Mouse (Mus musculus) midbrain, embryonic 16.5 days (tissue): ENCODE data around the gene Pcolce. TPM values are rescaled to one million over a fixed set of nuclear protein-coding genes. Genes with fewer than 3 reads are reported as not detected.
"Not testable (repeated sequence)": the region's sequence is repeated elsewhere in the genome, so short reads cannot be mapped to it uniquely, and the experiment has no call there.

Experiments used
- ATAC-seq: fragments of 200-750 bp; cut with Nextera tagmentation; 2 replicates; pipeline ENCODE4 v1.8.0; 2017; ENCODE audit warnings: moderate TSS enrichment
- H3K27ac ChIP-seq: fragments of 300-500 bp; sonication (generic); 2 replicates; pipeline ENCODE4 v1.5.1; 2014; ENCODE audit warnings: mild to moderate bottlenecking, low read length, mixed read lengths
- H3K27me3 ChIP-seq: fragments of 300-500 bp; sonication (generic); 2 replicates; pipeline ENCODE4 v1.6.1; 2014; ENCODE audit warnings: low read depth, low read length, mixed read lengths; ENCODE audit not compliant: control insufficient read depth, insufficient read depth
- H3K36me3 ChIP-seq: fragments of 300-500 bp; sonication (generic); 2 replicates; pipeline ENCODE4 v1.6.1; 2014; ENCODE audit warnings: mild to moderate bottlenecking, low read length, moderate library complexity, mixed read lengths; ENCODE audit not compliant: control insufficient read depth, insufficient read depth
- H3K4me1 ChIP-seq: fragments of 300-500 bp; sonication (generic); 2 replicates; pipeline ENCODE4 v1.6.1; 2014; ENCODE audit warnings: mild to moderate bottlenecking, low read length, mixed read lengths; ENCODE audit not compliant: control insufficient read depth, insufficient read depth
- H3K4me2 ChIP-seq: fragments of 300-500 bp; sonication (generic); 2 replicates; pipeline ENCODE4 v1.6.1; 2014; ENCODE audit warnings: mild to moderate bottlenecking, low read length, mixed read lengths
- H3K4me3 ChIP-seq: fragments of 300-500 bp; sonication (generic); 2 replicates; pipeline ENCODE4 v1.5.1; 2014; ENCODE audit warnings: low read depth, mild to moderate bottlenecking, low read length, moderate library complexity, mixed read lengths
- H3K9ac ChIP-seq: fragments of 300-500 bp; sonication (generic); 2 replicates; pipeline ENCODE4 v1.6.1; 2014; ENCODE audit warnings: low read depth, low read length, mixed read lengths
- H3K9me3 ChIP-seq: fragments of 300-500 bp; sonication (generic); replicated peaks from 2 replicates; pipeline ENCODE4 v1.6.1; 2014; ENCODE audit warnings: mild to moderate bottlenecking, low read length, mixed read lengths; ENCODE audit not compliant: control insufficient read depth, poor library complexity, severe bottlenecking
- WGBS: fragments of 180-500 bp; shearing (Covaris S2); extraction: QIAGEN DNeasy Blood & Tissue Kit; methylation state at CpG from one replicate; pipeline ENCODE4 v1.1.7; 2014; 5-methylcytosine and 5-hydroxymethylcytosine counted together
- polyA plus RNA-seq: library from polyadenylated mRNA; unstranded; fragments of >200 nt; fragmentation: Nextera tagmentation; extraction: Ambion mirVana; gene quantifications from 2 replicates; pipeline ENCODE4 v1.2.1, GENCODE M21; 2015

Pcolce gene
- polyA plus RNA-seq, 1 experiment from 2014 or later = 13.3 TPM

- Histone ChIP-seq H3K36me3 (no peaks in the 10 kb centered on the region), H3K4me3 (no peak overlapping the region), H3K9me3 (no peaks in the 10 kb centered on the region), H3K4me1 (peaks cover 4% of the 10 kb centered on the region; the same call in 1 of the 2 replicates), H3K9ac (no peak overlapping the region), H3K27me3 (no peaks in the 10 kb centered on the region), H3K27ac (no peak overlapping the region), H3K4me2 (no peak overlapping the region)
- no peak for ATAC-seq
- WGBS = 87% methylated on average over 11 of the region's 11 CpGs
Measured at GRCm38 (mm10) chr5:137623937-137624530, 10.4 kb upstream of the Pcolce start.

- Histone ChIP-seq H3K9me3 (no peaks in the 10 kb centered on the region), H3K4me1 (no peaks in the 10 kb centered on the region), H3K36me3 (no peaks in the 10 kb centered on the region), H3K9ac (no peak overlapping the region), H3K27me3 (no peaks in the 10 kb centered on the region), H3K4me3 (no peak overlapping the region), H3K4me2 (no peak overlapping the region), H3K27ac (no peak overlapping the region)
- ATAC-seq = no peak
- 91% methylated on average over 7 of the region's 7 CpGs for WGBS
Measured at GRCm38 (mm10) chr5:137615347-137615746, 1.8 kb upstream of the Pcolce start.

- not testable (repeated sequence) for H3K4me1 ChIP-seq, H3K9ac ChIP-seq, H3K4me2 ChIP-seq, H3K4me3 ChIP-seq, H3K27ac ChIP-seq, ATAC-seq, H3K27me3 ChIP-seq, H3K9me3 ChIP-seq, H3K36me3 ChIP-seq
- WGBS = 93% methylated on average over 2 of the region's 2 CpGs
Measured at GRCm38 (mm10) chr5:137614921-137615320, 1.3 kb upstream of the Pcolce start.

GRCm38 (mm10) chr5:137613076-137613475, 508 bp downstream of the Pcolce start:
- no peak overlapping the region for H3K27ac ChIP-seq
- 60% methylated on average over 5 of the region's 5 CpGs for WGBS

GRCm38 (mm10) chr5:137611245-137611602, 2.4 kb downstream of the Pcolce start:
- WGBS = 26% methylated on average over 6 of the region's 6 CpGs
- no peaks in the 10 kb centered on the region for H3K36me3 ChIP-seq
- H3K27ac ChIP-seq = no peak overlapping the region
- H3K27me3 ChIP-seq = peaks cover 12% of the 10 kb centered on the region
- H3K4me3 ChIP-seq = no peak overlapping the region
- H3K9ac ChIP-seq = no peak overlapping the region
- H3K4me1 ChIP-seq = peaks cover 3% of the 10 kb centered on the region
- no peaks in the 10 kb centered on the region for H3K9me3 ChIP-seq
- no peak overlapping the region for H3K4me2 ChIP-seq
- ATAC-seq = no peak

More at GRCm38 (mm10) chr5:137613076-137613475, 508 bp downstream of the Pcolce start:
- no peak overlapping the region for H3K4me2 ChIP-seq
- no peak overlapping the region for H3K9ac ChIP-seq
- no peak for ATAC-seq
- H3K27me3 ChIP-seq = peaks cover 12% of the 10 kb centered on the region
- H3K4me1 ChIP-seq = peaks cover 3% of the 10 kb centered on the region
- H3K4me3 ChIP-seq = no peak overlapping the region
- no peaks in the 10 kb centered on the region for H3K9me3 ChIP-seq
- no peaks in the 10 kb centered on the region for H3K36me3 ChIP-seq

GRCm38 (mm10) chr5:137610548-137611244, 2.9 kb downstream of the Pcolce start:
- Histone ChIP-seq H3K4me1 (peaks cover 3% of the 10 kb centered on the region), H3K27me3 (peaks cover 12% of the 10 kb centered on the region), H3K9me3 (no peaks in the 10 kb centered on the region), H3K36me3 (no peaks in the 10 kb centered on the region), H3K27ac (no peak overlapping the region), H3K4me3 (no peak overlapping the region), H3K9ac (no peak overlapping the region), H3K4me2 (no peak overlapping the region)
- no peak for ATAC-seq
- 23% methylated on average over 11 of the region's 12 CpGs for WGBS

GRCm38 (mm10) chr5:137610056-137610455, 3.5 kb downstream of the Pcolce start:
- WGBS = 78% methylated on average over 4 of the region's 4 CpGs
- H3K4me1 ChIP-seq = peaks cover 3% of the 10 kb centered on the region

GRCm38 (mm10) chr5:137609292-137609691, 4.3 kb downstream of the Pcolce start:
- no peak for ATAC-seq
- no peaks in the 10 kb centered on the region for H3K9me3 ChIP-seq
- 55% methylated on average over 3 of the region's 3 CpGs for WGBS
- no peak overlapping the region for H3K4me2 ChIP-seq
- no peak overlapping the region for H3K27ac ChIP-seq
- peaks cover 3% of the 10 kb centered on the region for H3K4me1 ChIP-seq
- H3K36me3 ChIP-seq = no peaks in the 10 kb centered on the region
- no peak overlapping the region for H3K4me3 ChIP-seq
- no peak overlapping the region for H3K9ac ChIP-seq
- H3K27me3 ChIP-seq = peaks cover 12% of the 10 kb centered on the region

More at GRCm38 (mm10) chr5:137610056-137610455, 3.5 kb downstream of the Pcolce start:
- Histone ChIP-seq H3K4me3 (no peak overlapping the region), H3K9me3 (no peaks in the 10 kb centered on the region), H3K27ac (no peak overlapping the region), H3K36me3 (no peaks in the 10 kb centered on the region), H3K9ac (no peak overlapping the region), H3K27me3 (peaks cover 12% of the 10 kb centered on the region), H3K4me2 (no peak overlapping the region)
- ATAC-seq = no peak

- Histone ChIP-seq H3K4me2 (peak overlapping the region; percentile 31), H3K4me3 (no peak overlapping the region), H3K27me3 (peaks cover 12% of the 10 kb centered on the region), H3K9ac (peak overlapping the region; percentile 1), H3K4me1 (peaks cover 3% of the 10 kb centered on the region), H3K9me3 (no peaks in the 10 kb centered on the region), H3K27ac (no peak overlapping the region), H3K36me3 (no peaks in the 10 kb centered on the region)
- WGBS = 18% methylated on average over 23 of the region's 23 CpGs
- ATAC-seq = no peak
Measured at GRCm38 (mm10) chr5:137608654-137609190, 4.9 kb downstream of the Pcolce start.
